Mouse (Mus musculus) telencephalon, adult 2 months (tissue): Measurements from ENCODE around the gene Lce1d.
"Not testable (repeated sequence)": the region's sequence is repeated elsewhere in the genome, so short reads cannot be mapped to it uniquely, and the experiment has no call there.

ENCODE experiments used
- DNase-seq: peaks from one replicate; pipeline ENCODE4 v3.0.0-alpha.2; 2011; ENCODE audit warnings: low read depth, low spot score

The Lce1d gene

GRCm38 (mm10) chr3:92687110-92687509, at the start of gene Lce1d:
Gene Lce1d (minus strand): TSS chr3:92687210.
- no peak for DNase-seq

GRCm38 (mm10) chr3:92722631-92723030, 35.6 kb upstream of the Lce1d start:
- no peak for DNase-seq

- no peak for DNase-seq
These were observed 33.2 kb upstream of the Lce1d start, which contains the start of gene Lce1f for GRCm38 (mm10) chr3:92720250-92720649. Gene Lce1f (minus strand): TSS chr3:92720350.

- no peak for DNase-seq
These were observed 28.1 kb upstream of the Lce1d start for GRCm38 (mm10) chr3:92715122-92715521.

- no peak for DNase-seq
These were observed 22.0 kb upstream of the Lce1d start, which contains the start of gene Lce1e for GRCm38 (mm10) chr3:92708974-92709373. Gene Lce1e (minus strand): TSS chr3:92709074.

- DNase-seq, result no peak
These were observed 7.6 kb upstream of the Lce1d start for GRCm38 (mm10) chr3:92694613-92695012.

GRCm38 (mm10) chr3:92691688-92692087, 4.7 kb upstream of the Lce1d start:
- DNase-seq, result no peak

DNA sequence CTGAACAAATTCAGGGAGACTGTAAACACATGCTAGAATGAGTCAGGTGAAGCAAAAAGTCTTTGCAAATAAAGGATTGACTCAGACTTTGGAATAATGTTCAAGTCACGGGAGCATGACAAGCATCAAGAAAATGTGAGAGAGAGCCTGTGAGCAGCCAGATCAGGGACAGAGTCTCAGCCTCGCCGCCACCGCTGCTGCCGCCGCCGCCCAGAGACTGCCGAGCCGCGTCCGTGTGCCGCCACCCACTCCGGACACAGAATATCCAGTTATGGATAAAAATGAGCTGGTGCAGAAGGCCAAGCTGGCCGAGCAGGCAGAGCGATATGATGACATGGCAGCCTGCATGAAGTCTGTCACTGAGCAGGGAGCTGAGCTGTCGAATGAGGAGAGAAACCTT, 2.1 kb upstream of the Lce1d start:
- not testable (repeated sequence) for DNase-seq

- no peak for DNase-seq
These were observed 8.1 kb downstream of the Lce1d start, which contains the start of gene Lce1c for GRCm38 (mm10) chr3:92678947-92679346. Gene Lce1c (plus strand): TSS chr3:92679247.

DNA sequence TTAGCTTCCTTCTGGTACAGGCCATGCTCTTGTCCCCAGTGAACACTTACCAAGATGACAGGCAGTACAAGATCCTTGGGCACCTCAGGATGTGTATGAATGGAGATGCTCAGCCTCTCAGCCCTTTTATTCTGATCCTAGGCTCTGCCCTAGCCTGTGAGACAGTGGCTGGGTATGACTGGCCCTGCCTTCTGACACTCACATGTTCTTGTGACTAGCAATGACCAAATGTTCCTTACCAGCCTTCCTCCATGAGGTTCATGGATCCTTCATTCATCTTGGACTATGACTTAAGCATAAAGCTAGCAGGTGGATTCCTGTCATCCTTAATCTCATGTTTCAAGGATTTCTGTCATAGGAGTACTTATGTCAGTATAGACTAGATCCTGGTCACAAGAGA, 16.8 kb downstream of the Lce1d start, which contains the start of gene Lce1a2:
Lce1a2 (minus strand) TSS at position 101 of the 400 bp plus-strand sequence.
- DNase-seq, result no peak

GRCm38 (mm10) chr3:92656826-92657225, 30.2 kb downstream of the Lce1d start, which contains the start of gene Lce1b:
Gene Lce1b (minus strand): TSS chr3:92656926.
- DNase-seq, result no peak

- no peak for DNase-seq
These were observed 38.8 kb downstream of the Lce1d start, which contains the start of gene Lce1a1 for GRCm38 (mm10) chr3:92648207-92648606. Gene Lce1a1 (minus strand): TSS chr3:92648307.

DNA sequence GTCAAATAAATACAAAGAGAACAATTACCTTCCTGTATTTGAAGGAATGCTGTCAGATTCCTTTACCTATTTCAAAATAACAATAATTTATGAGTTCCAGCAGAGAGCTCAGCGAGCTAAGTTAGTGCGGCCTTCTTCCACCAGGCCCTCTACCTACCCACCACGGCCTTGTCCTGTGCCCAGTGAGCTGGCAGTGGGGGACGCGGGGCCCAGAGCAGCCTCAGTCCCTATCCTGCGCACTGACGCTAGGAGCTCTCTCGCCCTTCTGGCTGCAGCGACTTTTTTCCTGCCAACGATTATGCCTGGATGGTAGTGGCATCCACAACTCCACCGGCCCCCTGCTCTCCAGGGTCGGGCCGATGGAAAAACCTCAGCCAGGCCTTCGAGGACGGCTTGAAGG, 47.2 kb downstream of the Lce1d start:
- no peak for DNase-seq

DNA sequence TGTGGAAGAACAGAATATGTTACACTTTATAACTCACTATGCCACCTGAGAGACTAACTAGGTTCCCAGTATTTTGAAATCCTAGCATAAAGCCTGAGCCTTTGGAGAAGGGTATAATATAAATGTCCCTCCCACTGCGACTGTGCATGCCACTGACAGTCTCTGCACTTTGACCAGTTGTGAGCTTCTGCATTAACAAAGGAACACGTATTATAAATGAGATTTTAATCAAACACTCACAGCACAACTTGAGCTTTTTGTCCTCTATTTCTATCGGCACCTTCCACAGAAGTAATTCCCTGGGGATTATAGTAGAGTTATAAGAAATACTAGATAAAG, 48.4 kb downstream of the Lce1d start:
- no peak for DNase-seq

GRCm38 (mm10) chr3:92637745-92638652, 49.0 kb downstream of the Lce1d start:
- no peak for DNase-seq
